Mouse (Mus musculus): ENCODE measurements around the gene Catsper2.

The Catsper2 gene

DNA sequence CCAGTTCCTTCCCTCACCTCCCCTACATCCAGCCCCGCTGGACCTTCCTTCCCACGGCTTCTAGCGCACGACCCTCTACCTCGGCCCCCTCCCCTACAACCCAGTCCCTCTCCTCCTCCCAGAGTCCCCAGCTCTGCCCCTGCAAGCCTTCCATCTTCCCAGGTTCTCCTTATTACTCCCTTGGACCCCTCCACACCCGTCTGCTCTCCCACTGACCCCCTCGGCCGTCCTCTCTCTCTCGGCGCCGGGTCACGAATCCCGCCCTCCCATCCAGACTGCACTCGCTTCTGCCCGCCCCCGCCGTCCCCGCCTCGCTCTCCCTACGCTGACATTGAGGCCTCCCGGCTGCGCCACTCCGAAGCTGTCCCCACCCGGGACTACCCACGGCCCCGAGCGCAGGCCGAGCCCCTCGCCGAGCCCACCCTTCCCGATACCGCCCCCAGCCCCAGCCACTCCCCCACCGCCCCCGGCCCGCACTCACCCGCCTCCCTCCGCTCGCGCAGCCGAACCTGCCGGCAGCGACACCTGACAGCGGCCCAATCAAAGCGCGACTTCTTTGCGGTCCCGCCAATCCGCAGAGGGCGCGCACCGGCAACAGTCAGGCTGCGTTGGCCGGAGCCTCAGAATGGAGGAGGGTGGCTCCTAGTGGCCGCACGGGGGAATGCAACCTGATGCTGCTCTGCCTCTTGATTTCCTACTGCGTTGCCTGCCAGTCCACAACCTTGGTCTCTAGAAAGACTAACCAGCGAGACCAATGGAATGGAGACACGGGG lies 58.6 kb downstream of the Catsper2 start, which contains the start of gene Ppip5k1:
Ppip5k1 (minus strand) TSS at position 577 of the 773 bp plus-strand sequence.
- DNase-seq (ENCODE audit: low read depth, low spot score): peak; percentile 89

DNA sequence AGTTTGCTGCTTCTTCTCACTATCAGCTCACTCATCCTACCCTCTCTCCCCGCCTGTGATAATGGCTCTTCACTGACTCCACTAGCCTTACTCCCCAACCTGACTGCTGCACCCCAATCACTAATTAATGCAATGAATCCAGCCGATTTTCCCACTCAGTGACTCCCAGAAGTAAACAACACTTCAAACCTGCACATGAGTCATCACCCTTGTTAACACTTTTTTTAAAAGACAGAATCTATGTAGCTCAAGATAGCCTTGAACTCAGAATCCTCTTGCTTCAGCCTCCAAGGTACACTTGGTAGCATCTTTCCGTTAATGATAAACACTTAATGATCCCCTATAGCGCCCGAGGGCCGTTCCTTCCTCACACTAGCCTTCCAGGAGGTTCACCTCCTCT lies 59.2 kb downstream of the Catsper2 start:
- DNase-seq (ENCODE audit: low read depth, low spot score): no peak

DNA sequence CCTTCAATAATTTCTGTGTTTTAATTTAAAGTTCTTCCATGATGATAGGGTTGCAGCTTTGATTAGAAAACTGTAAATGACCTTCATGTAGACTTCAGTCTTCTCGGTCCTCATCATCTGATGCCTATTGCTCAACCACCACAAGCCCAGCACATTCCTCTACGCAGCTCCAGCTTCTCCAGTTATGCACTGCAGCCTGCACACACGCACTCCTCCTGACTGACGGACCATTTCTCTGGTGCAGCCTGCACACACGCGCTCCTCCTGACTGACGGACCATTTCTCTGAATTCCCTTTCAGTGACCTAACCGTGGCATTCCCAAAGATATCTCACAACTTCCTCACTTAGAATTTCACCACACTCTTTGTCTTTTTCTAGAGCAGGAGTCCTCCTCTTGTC lies 60.4 kb downstream of the Catsper2 start:
- DNase-seq (ENCODE audit: low read depth, low spot score): no peak
